Mouse (Mus musculus) lung, postnatal 0 days (tissue): ENCODE measurements around the gene Olfr94.
"Not testable (repeated sequence)": the region's sequence is repeated elsewhere in the genome, so short reads cannot be mapped to it uniquely, and the experiment has no call there.

Experiments
- CTCF ChIP-seq: IDR thresholded peaks from 2 replicates; pipeline ENCODE4 v1.5.1; 2016; ENCODE audit warnings: antibody characterized with exemption, mild to moderate bottlenecking
- EP300 ChIP-seq: IDR thresholded peaks from 2 replicates; pipeline ENCODE4 v1.6.1; 2016; ENCODE audit warnings: antibody characterized with exemption, mild to moderate bottlenecking, control low read depth

DNA sequence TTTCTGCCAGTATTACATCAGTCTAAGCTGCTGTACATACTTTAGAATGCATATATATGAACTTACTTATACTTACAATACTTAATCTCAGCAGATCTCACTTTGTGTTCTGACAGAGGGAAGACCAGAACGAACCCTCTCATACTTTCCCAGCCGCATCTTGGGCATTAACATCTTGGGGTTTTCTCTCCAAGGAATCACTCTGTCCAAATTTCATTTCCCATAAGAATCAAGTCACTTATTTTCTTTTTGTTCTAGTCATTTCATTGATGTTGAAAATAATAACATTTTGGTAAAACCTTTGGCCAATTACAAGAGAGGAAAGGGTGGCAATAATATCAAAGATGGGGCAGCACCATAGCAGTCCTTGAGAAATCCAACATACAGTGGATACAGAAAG is 36.4 kb upstream of the Olfr94 start, which contains the start of gene Olfr97:
- not testable (repeated sequence) for TF ChIP-seq EP300, CTCF
